Mouse (Mus musculus) heart, adult 9 months (tissue): ENCODE measurements around the gene Dleu7.

Experiments used
- DNase-seq, 2 experiments: peaks; one replicate each; pipeline ENCODE4 v3.0.0; 2022; ENCODE audit warnings: low spot score in 2 of 2

Dleu7 gene

DNA sequence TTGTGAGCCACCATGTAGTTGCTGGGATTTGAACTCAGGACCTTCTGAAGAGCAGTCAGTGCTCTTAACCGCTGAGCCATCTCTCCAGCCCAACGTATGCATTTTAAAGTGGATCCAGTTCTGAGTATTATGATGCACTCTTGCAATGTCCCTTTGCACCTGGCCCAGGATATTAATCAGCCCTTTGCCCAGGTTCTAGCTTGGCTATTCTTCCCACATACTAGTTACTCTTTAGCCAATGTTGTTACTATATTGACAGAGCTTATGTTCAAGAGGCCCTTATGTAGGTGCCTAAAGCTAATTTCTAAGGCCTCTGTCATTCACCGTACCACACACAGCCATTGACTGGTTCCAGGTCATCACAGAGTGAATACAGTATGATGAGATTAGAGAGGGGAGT, 4.1 kb downstream of the Dleu7 start:
- no peak for DNase-seq

- no peak for DNase-seq
Measured at GRCm38 (mm10) chr14:62282974-62283373, 9.9 kb downstream of the Dleu7 start.

DNA sequence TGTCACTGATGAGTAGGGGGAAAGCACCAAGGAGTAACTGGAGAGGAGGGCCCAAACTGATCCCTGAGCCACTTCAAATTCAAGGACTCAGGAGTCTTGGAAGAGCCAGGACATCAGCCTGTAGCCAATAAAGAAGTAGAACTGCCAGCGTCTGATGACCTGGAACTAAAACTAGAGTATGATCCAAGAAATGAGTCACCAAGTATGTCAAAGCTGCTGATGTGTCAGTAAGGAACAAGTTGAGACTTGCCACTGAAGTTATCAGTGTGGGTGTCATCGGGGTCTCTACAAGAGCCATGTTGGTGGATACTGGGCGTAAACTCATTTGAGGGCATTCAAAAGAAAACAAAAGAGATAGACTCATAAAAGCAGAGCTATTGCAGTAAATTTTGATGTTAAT, 19.2 kb downstream of the Dleu7 start:
- no peak for DNase-seq

- no peak for DNase-seq
Measured at GRCm38 (mm10) chr14:62270698-62271396, 22.0 kb downstream of the Dleu7 start.

- DNase-seq: peak; percentile 20 to 28
Measured at GRCm38 (mm10) chr14:62258978-62259536, 33.8 kb downstream of the Dleu7 start.

- DNase-seq: no peak
Measured at GRCm38 (mm10) chr14:62258125-62258524, 34.7 kb downstream of the Dleu7 start.

GRCm38 (mm10) chr14:62256066-62256465, 36.8 kb downstream of the Dleu7 start:
- DNase-seq: no peak

DNA sequence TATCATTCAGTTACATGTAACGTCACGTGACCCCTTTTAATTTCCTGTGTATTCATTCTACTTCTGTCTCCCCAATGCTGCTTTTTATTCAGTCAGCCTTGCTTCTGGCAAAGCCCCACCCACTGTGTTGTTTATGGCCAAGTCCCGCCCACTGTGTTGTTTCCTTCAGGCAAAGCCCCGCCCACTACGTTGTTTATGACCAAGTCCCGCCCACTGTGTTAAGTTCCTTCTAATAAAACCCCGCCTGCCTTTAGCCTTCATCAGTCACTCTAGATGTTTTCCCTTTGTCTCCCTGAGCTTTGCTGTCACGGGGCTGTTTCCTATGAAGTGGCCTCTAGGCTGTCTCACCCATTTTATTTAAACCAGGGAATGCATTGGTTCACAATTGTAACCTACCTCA, 38.5 kb downstream of the Dleu7 start:
- DNase-seq: no peak

DNA sequence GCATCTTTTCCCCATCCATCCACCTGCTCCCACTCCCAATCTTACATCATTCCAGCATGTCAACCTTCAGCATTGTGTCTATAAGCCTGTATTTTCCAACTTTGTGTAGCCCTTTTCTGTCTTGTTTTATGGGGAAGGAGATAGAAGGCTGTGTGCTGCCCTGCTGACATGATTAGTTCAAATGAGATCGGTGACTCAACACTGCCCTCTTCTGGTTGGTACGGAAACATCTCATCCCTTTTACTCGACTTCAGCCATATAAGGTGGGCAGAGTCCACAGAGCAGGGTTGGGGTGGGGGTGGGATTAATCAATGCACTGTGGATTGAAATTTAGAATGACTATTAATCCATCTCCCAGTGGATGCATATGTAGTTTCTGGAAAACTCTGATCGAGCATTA, 40.8 kb downstream of the Dleu7 start:
- DNase-seq: peak; percentile 21 to 54

GRCm38 (mm10) chr14:62250046-62250445, 42.8 kb downstream of the Dleu7 start:
- DNase-seq: no peak

DNA sequence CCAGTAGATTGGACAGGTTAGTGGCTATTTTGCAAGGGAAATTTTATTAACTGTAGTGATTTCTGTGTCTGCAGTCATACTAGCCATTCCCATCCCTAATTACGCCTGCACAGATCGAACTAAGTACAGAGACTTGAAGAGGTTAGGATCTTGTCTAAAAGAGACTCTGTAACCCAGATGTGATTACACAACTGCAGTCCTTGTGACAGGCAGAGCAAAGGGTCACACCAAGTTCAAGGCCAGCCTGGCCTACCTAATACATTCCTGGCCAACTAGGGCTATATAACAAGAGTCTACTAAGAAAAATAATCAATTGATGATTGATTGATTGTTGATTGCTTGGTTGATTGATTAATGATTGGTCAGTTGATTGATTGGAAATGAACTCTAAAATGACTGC, 43.6 kb downstream of the Dleu7 start:
- DNase-seq: no peak

- no peak for DNase-seq
Measured at GRCm38 (mm10) chr14:62248796-62249195, 44.1 kb downstream of the Dleu7 start.

- DNase-seq: no peak
Measured at GRCm38 (mm10) chr14:62248345-62248744, 44.5 kb downstream of the Dleu7 start.

- DNase-seq: peak in 1 of 2 experiments; percentile 24
Measured at GRCm38 (mm10) chr14:62245557-62245956, 47.3 kb downstream of the Dleu7 start.

GRCm38 (mm10) chr14:62243530-62243929, 49.3 kb downstream of the Dleu7 start:
- DNase-seq: no peak

- DNase-seq: no peak
Measured at GRCm38 (mm10) chr14:62235969-62236368, 56.9 kb downstream of the Dleu7 start.

DNA sequence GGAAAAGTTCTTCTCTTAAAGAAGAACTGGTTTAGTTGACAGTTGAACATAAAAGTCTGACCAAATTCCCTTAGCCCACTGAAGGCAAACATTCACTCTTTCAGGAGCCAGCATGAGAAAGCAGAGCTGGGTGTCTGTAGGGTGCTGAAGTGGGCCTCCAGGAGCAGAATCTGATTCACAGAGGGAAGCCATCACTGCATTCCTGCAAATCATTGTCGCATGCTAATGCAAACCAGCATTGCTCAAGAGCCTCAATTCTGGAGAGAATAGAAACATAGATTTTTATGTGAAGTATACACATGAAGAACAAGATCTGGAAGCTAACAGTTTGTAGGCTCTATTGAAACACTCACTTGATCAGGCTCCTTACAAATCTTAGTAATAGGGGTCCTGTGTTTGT, 57.6 kb downstream of the Dleu7 start:
- DNase-seq: no peak

- no peak for DNase-seq
Measured at GRCm38 (mm10) chr14:62230968-62231367, 61.9 kb downstream of the Dleu7 start.

GRCm38 (mm10) chr14:62227101-62227500, 65.7 kb downstream of the Dleu7 start:
- DNase-seq: no peak

GRCm38 (mm10) chr14:62226576-62227047, 66.2 kb downstream of the Dleu7 start:
- no peak for DNase-seq
